Mouse (Mus musculus) heart, postnatal 0 days (tissue): Measurements from ENCODE around the gene Ildr2.

Source experiments
- CTCF ChIP-seq: IDR thresholded peaks from 2 replicates; pipeline ENCODE4 v1.5.1; 2016; ENCODE audit warnings: antibody characterized with exemption, control low read depth, low read depth
- EP300 ChIP-seq: IDR thresholded peaks from 2 replicates; pipeline ENCODE4 v1.6.1; 2016; ENCODE audit warnings: antibody characterized with exemption, low read depth

GRCm38 (mm10) chr1:166319132-166319698 is 65.3 kb downstream of the Ildr2 start:
- no peak for TF ChIP-seq EP300
- TF ChIP-seq CTCF = peak; percentile 77
